Mouse (Mus musculus) cerebellum, adult 2 months (tissue): ENCODE measurements around the gene Gsk3b. TPM values are rescaled to one million over a fixed set of nuclear protein-coding genes. Genes with fewer than 3 reads are reported as not detected.
"Not testable (repeated sequence)": the region's sequence is repeated elsewhere in the genome, so short reads cannot be mapped to it uniquely, and the experiment has no call there.

Experiments used
- DNase-seq, 2 experiments: peaks; one replicate each; pipeline ENCODE4 v3.0.0; 2021
- H3K27ac ChIP-seq: fragments of 200-500 bp; 2 replicates; pipeline ENCODE4 v1.5.1; 2012; ENCODE audit warnings: low read length, control low read depth, inconsistent platforms; ENCODE audit not compliant: insufficient read depth
- H3K27me3 ChIP-seq: fragments of 200-500 bp; 2 replicates; pipeline ENCODE4 v1.6.1; 2012; ENCODE audit warnings: inconsistent platforms, mild to moderate bottlenecking, low read length, moderate library complexity; ENCODE audit not compliant: control insufficient read depth, insufficient read depth
- H3K4me1 ChIP-seq: fragments of 200-500 bp; 2 replicates; pipeline ENCODE4 v1.6.1; 2011; ENCODE audit warnings: low read length; ENCODE audit not compliant: control insufficient read depth, insufficient read depth
- H3K4me3 ChIP-seq: fragments of 200-500 bp; replicated peaks from 2 replicates; pipeline ENCODE3; 2011; ENCODE audit warnings: mild to moderate bottlenecking, low read depth, low read length, control low read depth; ENCODE audit not compliant: insufficient read depth
- CTCF ChIP-seq: fragments of 200-500 bp; IDR thresholded peaks from 2 replicates; pipeline ENCODE4 v1.5.1; 2011; ENCODE audit warnings: low read depth, mild to moderate bottlenecking, control low read depth, low read length, moderate library complexity, borderline replicate concordance; ENCODE audit not compliant: insufficient read depth
- POLR2A ChIP-seq: fragments of 200-500 bp; IDR thresholded peaks from 2 replicates; pipeline ENCODE4 v1.6.1; 2011; ENCODE audit warnings: low read length, control low read depth, borderline replicate concordance; ENCODE audit not compliant: insufficient read depth
- WGBS: fragments of 180-500 bp; shearing (Covaris S2); methylation state at CpG from one replicate; pipeline ENCODE4 v1.1.7; 2018; 5-methylcytosine and 5-hydroxymethylcytosine counted together
- polyA plus RNA-seq: library from polyadenylated mRNA; depleted of rRNA; stranded (reverse); fragments of >200 nt; gene quantifications from 2 replicates; pipeline ENCODE4 v1.2.3, GENCODE M21; 2012; rRNA removed

The Gsk3b gene
- polyA plus RNA-seq = 46.3 and 48.7 TPM in 2 replicates

- H3K27ac ChIP-seq = peak within 1 kb of the TSS; percentile 99
- DNase-seq = peak; percentile 100
- H3K4me1 ChIP-seq = no peaks in the 10 kb centered on the region
- H3K4me3 ChIP-seq = peak within 1 kb of the TSS; percentile 92
- no peaks in the 10 kb centered on the region for H3K27me3 ChIP-seq
- under 1% methylated on average over 69 of the region's 69 CpGs for WGBS
- peak; percentile 90 for TF ChIP-seq POLR2A
- TF ChIP-seq CTCF = no peak
Observed at GRCm38 (mm10) chr16:38088629-38089446, at the start of gene Gsk3b. TSS of gene Gsk3b (plus strand) at chr16:38089001.

GRCm38 (mm10) chr16:38042160-38042559 is 46.6 kb upstream of the Gsk3b start:
- DNase-seq = no peak
- no peak overlapping the region for H3K27ac ChIP-seq
- no peaks in the 10 kb centered on the region for H3K27me3 ChIP-seq
- H3K4me1 ChIP-seq = no peaks in the 10 kb centered on the region
- no peak for TF ChIP-seq POLR2A
- 96% methylated on average over 1 of the region's 1 CpGs for WGBS
- H3K4me3 ChIP-seq = no peak overlapping the region

- TF ChIP-seq CTCF = no peak
- no peak for TF ChIP-seq POLR2A
- no peak overlapping the region for H3K4me3 ChIP-seq
- H3K27me3 ChIP-seq = no peaks in the 10 kb centered on the region
- WGBS = 7% methylated on average over 5 of the region's 5 CpGs
- DNase-seq = peak; percentile 58 to 87
- no peaks in the 10 kb centered on the region for H3K4me1 ChIP-seq
- H3K27ac ChIP-seq = no peak overlapping the region
Observed at GRCm38 (mm10) chr16:38044551-38044950, 44.2 kb upstream of the Gsk3b start.

GRCm38 (mm10) chr16:38047781-38048558 is 40.8 kb upstream of the Gsk3b start:
- DNase-seq = no peak
- H3K4me1 ChIP-seq = no peaks in the 10 kb centered on the region
- no peaks in the 10 kb centered on the region for H3K27me3 ChIP-seq
- no peak overlapping the region for H3K27ac ChIP-seq
- WGBS = 42% methylated on average over 23 of the region's 23 CpGs
- peak overlapping the region; percentile 2 for H3K4me3 ChIP-seq
- TF ChIP-seq POLR2A (no peak), CTCF (no peak)

- no peaks in the 10 kb centered on the region for H3K4me1 ChIP-seq
- no peak overlapping the region for H3K27ac ChIP-seq
- no peak overlapping the region for H3K4me3 ChIP-seq
- 94% methylated on average over 1 of the region's 1 CpGs for WGBS
- H3K27me3 ChIP-seq = no peaks in the 10 kb centered on the region
- no peak for DNase-seq
- no peak for TF ChIP-seq CTCF
- no peak for TF ChIP-seq POLR2A
Observed at GRCm38 (mm10) chr16:38057898-38058297, 30.9 kb upstream of the Gsk3b start.

GRCm38 (mm10) chr16:38058836-38059235 is 30.0 kb upstream of the Gsk3b start:
- H3K4me1 ChIP-seq = no peaks in the 10 kb centered on the region
- 81% methylated on average over 3 of the region's 3 CpGs for WGBS
- TF ChIP-seq CTCF (no peak), POLR2A (no peak)
- H3K4me3 ChIP-seq = no peak overlapping the region
- H3K27ac ChIP-seq = no peak overlapping the region
- DNase-seq = no peak
- no peaks in the 10 kb centered on the region for H3K27me3 ChIP-seq

- no peaks in the 10 kb centered on the region for H3K27me3 ChIP-seq
- no peak overlapping the region for H3K27ac ChIP-seq
- no peaks in the 10 kb centered on the region for H3K4me1 ChIP-seq
- TF ChIP-seq POLR2A (no peak), CTCF (no peak)
- H3K4me3 ChIP-seq = no peak overlapping the region
- no peak for DNase-seq
- 88% methylated on average over 4 of the region's 4 CpGs for WGBS
Observed at GRCm38 (mm10) chr16:38059631-38060030, 29.2 kb upstream of the Gsk3b start.

GRCm38 (mm10) chr16:38073859-38074631 is 14.8 kb upstream of the Gsk3b start:
- 83% methylated on average over 1 of the region's 5 CpGs for WGBS
- H3K4me1 ChIP-seq, H3K4me3 ChIP-seq, H3K27me3 ChIP-seq, DNase-seq, H3K27ac ChIP-seq: not testable (repeated sequence)
